Mouse (Mus musculus) liver, adult 10 weeks (tissue): ENCODE data around the gene Cuzd1. TPM values are rescaled to one million over a fixed set of nuclear protein-coding genes. Genes with fewer than 3 reads are reported as not detected.

Experiments
- polyA plus RNA-seq: library from polyadenylated mRNA; stranded (reverse); fragments of 350-450 nt; fragmentation: Illumina TruSeq; extraction: RNeasy Lipid Tissue Mini Kit (QIAGEN cat#74804); gene quantifications from one replicate; pipeline ENCODE4 v1.2.3, GENCODE M21; 2014; ENCODE audit warnings: low read depth, low replicate concordance

The Cuzd1 gene
- polyA plus RNA-seq = not detected

DNA sequence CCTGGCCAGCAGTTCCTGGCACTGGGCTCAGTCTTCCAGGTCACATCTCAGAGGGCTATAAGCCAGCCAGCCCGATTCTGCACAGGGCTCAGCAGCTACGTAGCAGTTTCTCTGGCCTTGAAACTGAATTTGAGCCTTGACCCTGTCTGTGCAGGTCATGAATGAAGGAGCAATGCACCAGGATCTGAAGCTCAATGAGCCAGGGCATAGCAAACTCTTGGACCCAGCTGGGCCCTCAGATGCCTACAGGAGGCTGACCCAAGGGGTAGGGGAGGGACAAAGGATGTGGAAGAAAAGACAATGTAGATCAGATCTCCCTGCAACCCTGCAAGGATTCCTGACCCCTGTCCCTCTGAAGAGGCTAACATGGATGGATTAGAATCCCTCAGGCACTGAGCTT, at the start of gene Cuzd1:
TSS of gene Cuzd1 (minus strand) at position 101 of the 400 bp plus-strand sequence.

DNA sequence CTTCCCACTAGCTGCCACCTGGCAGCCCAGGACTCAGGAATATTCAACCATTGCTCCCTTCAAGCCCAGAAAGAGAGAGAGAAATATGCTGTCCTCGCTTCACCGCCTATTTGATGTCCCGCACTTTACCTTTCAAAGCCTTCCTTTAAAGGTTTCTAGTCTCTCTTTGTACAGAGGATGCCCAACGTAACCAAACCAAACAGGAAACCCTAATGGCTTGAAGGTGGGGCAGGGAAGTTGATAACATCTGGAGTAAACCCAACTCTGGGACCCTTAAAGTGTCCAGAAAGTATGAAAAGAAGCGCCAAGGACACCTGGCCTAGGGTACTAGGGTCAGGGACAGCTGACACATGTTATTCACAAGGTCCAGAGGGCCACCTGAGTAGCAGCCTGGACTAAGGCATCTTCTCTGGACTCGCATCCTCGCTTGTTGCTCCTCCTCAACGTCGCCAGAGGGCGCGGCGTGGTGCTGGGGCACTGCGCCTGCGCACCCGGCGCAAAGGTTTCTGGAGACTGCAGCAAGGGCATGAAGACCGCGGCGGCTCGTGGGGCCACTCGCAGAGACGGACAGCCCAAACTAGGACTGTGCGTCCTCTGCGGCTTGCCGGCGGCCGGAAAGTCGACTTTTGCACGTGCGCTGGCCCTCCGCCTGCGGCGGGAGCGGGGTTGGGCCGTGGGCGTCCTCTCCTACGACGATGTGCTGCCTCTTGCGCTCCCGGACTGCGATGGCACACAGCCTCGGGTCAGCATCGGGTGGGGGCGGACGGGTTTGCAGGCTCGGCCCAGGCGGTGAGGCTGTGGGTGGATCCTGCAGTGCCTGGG, 48.8 kb upstream of the Cuzd1 start, which contains the start of gene Pstk:
TSS of gene Pstk (plus strand) at position 494 of the 822 bp plus-strand sequence.

GRCm38 (mm10) chr7:131362615-131363300, 40.7 kb upstream of the Cuzd1 start, which contains the start of gene 2310057M21Rik:
TSS of gene 2310057M21Rik (minus strand) at chr7:131362759.

DNA sequence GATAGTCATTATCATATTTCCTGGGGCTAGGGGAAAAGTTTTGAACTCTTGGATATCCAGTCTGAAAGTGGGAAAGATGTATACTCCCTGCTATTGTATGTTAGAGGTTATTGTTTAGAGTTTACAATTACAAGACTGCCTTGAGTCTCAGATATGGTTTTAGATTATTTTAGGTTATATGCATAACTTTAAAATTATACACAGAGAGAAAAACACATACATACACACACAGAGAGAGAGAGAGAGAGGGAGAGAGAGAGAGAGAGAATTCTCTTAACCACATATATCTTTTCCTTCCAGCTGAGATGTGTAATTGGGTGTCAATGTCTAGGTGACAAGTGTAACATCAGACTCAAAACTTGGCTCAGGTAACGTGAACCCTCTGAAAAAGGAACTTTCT, 11.5 kb upstream of the Cuzd1 start, which contains the start of gene Fam24a:
TSS of gene Fam24a (plus strand) at position 301 of the 400 bp plus-strand sequence.

GRCm38 (mm10) chr7:131329416-131329815, 7.3 kb upstream of the Cuzd1 start, which contains the start of gene Fam24b:
TSS of gene Fam24b (minus strand) at chr7:131329516.

Other genes starting within 250 kb of the Cuzd1 start
- not detected for gene 4933402N03Rik, start 176.0 kb downstream of the Cuzd1 start, polyA plus RNA-seq
- gene 5430419D17Rik, start 147.9 kb downstream of the Cuzd1 start, polyA plus RNA-seq = not detected
- not detected for gene Fam24b, start 7.2 kb upstream of the Cuzd1 start, polyA plus RNA-seq
- not detected for gene Fam24a, start 11.6 kb upstream of the Cuzd1 start, polyA plus RNA-seq
- gene 2310057M21Rik, start 40.5 kb upstream of the Cuzd1 start, polyA plus RNA-seq = 1.7 TPM
- 19.0 TPM for gene Pstk, start 48.8 kb upstream of the Cuzd1 start, polyA plus RNA-seq
- gene Ikzf5, start 88.2 kb upstream of the Cuzd1 start, polyA plus RNA-seq = 8.8 TPM
- gene Acadsb, start 88.3 kb upstream of the Cuzd1 start, polyA plus RNA-seq = 305 TPM
- not detected for gene Hmx3, start 220.6 kb upstream of the Cuzd1 start, polyA plus RNA-seq
- gene Hmx2, start 226.5 kb upstream of the Cuzd1 start, polyA plus RNA-seq = not detected
- gene Bub3, start 237.9 kb upstream of the Cuzd1 start, polyA plus RNA-seq = 11.5 TPM